Mouse (Mus musculus): ENCODE results near the gene Card9. TPM values are rescaled to one million over a fixed set of nuclear protein-coding genes. Genes with fewer than 3 reads are reported as not detected.
"Not testable (repeated sequence)": the region's sequence is repeated elsewhere in the genome, so short reads cannot be mapped to it uniquely, and the experiment has no call there.

Gene Card9
- total RNA-seq (2014; fragmentation: Nextera tagmentation) (0.72 and 2.9 TPM in 2 replicates), total RNA-seq (2017) (1.7 and 3.2 TPM in 2 replicates)

DNA sequence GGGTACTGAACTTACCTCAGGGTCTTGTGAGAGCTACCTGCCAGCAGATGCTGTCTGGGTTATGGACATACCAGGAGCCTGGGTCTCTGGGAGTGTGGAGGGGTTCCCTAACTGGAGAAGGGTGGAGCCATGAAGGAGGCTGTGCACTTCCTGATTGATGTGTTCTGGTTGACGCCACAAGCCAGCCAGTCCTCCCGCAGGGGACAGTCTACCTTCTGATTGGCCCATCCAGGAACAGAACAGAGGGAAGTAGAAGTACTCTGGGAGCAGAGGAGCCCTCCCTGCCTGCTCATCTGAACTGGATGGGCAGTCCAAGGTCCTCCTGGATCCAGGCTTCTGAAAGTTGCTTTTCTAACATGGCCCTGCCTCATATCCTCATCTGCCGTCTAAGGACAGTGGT is at the start of gene Card9:
Gene Card9 (minus strand): TSS at position 147 of the 400 bp plus-strand sequence.
- ATAC-seq (replicated peaks; ENCODE audit: low FRiP score, low TSS enrichment, poor library complexity, severe bottlenecking) = no peak

DNA sequence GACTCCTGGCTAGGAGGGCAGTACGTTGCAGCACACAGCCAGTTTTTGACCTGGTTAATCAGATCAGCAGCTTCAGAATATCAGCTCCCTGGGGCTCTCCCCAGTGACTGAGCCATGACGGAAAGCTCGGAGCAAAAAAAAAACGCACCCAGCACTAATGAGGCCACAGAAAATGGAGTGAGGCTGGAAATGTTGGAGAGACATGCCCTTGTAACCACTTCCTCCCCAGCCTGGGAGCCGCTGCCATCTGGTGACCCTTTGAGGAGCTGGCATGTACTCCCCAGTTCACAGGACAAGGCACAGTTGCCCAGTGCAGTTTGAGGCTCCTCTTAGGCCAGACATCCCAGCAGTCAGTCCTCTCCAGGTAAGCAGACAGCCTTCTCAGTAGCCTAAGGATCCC is 49.4 kb upstream of the Card9 start:
- no peak for ATAC-seq (replicated peaks; ENCODE audit: low FRiP score, low TSS enrichment, poor library complexity, severe bottlenecking)

DNA sequence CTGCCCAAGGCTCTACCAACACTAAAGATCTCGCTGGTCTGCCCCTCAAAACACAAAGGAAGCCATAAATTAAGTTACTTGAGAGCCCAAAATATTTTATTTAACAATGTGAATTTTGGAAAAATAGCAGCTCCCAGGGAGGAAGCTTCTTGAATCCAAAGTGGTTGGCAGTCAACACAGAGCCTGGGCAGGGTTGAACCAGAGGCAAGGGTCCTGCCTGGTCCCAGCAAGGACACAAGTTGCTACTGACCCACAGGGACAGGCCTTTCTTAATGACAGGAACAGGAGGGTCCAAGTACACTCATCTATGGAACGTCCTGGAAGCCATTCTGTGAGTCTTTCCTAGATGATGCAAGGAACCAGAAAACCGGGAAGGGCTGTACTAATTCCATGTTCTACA is 48.6 kb upstream of the Card9 start:
- ATAC-seq (replicated peaks; ENCODE audit: low FRiP score, low TSS enrichment, poor library complexity, severe bottlenecking) = no peak

DNA sequence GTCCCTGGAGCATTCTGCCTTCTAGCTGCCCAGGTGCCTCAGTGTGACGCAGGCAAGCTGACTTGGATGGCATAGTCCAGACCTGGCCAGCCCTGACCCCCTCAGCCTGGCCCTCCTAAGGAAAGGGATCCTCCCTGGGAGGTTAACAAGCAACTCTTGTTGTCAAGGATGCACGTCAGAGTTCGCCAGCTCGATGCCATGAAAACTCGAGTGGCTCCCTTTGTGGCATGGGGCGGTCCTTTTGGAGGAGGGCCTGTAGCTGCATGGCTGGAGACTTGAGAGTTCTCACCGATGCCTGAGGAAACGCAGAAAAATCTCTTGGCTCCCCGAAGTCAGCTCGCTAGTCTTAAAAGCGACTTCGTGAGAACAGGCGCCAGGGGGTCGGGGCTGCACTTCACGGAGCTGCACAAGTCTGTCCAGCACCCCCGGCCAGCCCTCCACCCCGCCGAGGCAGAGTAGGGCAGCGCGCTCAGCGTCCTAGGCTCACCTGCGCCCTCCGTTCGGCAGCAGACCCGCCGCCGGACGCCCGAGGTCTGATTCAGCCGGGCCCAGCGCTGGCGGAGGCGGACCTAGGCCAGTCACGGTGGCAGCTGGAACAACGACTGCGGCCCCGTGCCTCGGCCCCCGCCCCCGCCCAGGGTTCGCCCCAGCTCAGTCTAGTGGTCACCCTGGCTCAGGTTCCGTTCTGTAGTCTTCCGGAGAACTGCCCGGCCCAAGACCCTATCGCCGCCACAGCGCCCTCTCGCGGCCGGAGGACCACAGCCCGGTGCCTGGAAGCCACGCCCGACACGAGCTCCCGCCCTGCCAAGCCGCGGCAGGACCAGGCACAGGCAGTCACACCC is 48.0 kb upstream of the Card9 start, which contains the start of gene Inpp5e:
Gene Inpp5e (minus strand): TSS at position 689 of the 842 bp plus-strand sequence.
- peak; percentile 90 for ATAC-seq (replicated peaks; ENCODE audit: low FRiP score, low TSS enrichment, poor library complexity, severe bottlenecking)

DNA sequence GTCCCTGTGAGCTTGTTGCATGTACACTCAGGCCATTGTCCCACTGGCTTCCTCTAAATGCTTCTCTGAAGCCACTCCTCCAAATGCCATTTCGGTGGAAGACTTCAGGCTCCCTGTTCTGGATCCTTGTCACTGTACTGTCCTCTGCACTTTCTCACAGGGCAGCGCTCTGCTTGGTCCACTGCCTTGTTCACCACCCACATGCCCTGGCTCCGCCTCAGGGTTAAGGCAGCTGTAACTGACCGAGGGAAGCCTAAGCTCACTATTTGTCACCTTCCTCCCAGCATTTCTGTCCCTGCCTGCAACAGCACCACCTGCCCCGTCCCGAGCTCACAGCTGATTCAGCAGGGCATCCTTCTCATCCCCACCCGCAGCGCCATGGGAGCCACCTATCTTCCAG is 42.6 kb upstream of the Card9 start:
- no peak for ATAC-seq (replicated peaks; ENCODE audit: low FRiP score, low TSS enrichment, poor library complexity, severe bottlenecking)

DNA sequence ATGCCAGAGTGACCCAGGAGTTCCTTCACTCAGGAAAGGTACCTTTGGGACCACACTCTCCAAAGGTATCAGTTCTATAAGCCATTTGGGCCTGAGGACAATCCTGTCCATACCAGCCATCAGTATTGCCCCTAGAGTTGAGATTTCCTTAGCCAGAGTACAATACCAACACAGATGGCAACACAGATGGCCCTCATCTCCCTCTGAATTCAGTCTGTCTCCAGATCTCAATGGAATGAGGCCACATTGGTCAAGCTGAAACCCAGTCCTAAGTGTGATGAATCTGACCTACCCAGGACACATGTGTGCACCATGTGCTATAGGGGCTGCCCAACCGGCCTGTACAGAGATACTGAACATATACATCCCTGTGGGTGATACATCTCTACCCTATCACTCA is 41.5 kb upstream of the Card9 start:
- no peak for ATAC-seq (replicated peaks; ENCODE audit: low FRiP score, low TSS enrichment, poor library complexity, severe bottlenecking)

DNA sequence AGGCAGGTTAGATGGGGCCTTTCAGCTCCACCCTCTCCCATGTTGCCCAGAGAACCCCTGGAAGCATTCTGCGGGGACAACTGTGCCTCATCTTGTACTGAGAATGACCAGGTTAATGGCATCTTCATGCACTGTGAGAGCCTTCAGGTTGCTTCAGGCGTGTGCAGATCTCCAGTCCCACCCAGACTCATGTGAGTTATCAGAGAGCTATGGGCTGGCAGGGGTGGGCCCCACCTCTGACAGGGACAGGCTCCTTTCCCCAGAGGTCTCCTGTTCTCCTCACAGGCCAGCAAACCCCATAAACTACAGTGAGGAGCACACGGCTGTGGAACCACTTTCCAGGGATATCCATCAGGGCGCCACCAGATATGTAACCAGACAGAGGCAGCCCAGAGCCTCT is 40.3 kb upstream of the Card9 start:
- no peak for ATAC-seq (replicated peaks; ENCODE audit: low FRiP score, low TSS enrichment, poor library complexity, severe bottlenecking)

DNA sequence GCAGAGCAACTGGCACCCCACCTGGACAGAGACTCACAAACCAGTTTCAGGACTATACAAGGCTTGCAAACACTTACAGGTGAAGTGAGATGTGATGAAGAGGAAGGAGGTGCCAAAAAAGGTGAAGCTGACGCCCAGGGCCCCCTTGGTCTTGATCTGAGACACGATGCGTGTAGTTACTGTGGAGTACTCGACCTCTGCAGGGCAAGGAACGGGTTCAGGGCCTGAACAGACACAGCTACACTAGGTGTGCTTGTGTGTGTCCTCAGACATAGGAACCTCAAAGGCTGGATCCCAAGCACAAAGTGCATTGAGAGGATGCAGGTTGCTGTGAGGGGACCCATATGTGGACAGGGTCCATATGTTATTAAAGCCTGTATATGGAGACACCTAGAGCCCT is 39.6 kb upstream of the Card9 start:
- ATAC-seq (replicated peaks; ENCODE audit: low FRiP score, low TSS enrichment, poor library complexity, severe bottlenecking) = no peak

DNA sequence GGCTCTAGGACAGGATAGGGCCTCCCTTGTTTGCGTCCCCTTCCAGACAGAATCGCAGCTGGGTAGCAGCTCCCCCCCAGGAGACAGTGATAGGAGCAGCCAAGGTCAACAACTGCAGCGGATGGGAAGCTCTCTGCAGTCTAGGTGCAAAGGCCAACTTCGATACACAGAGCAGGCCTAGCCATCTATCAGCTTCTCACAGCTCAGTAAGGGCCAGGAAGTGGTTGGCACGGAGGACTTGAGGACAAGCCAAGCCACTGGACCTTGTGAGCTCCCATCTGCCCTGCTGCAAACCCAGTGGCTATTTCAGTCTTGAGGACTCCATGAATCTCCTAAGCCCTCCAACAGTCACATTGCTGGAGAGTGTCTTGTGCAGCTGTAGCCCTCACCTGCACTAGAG is 38.9 kb upstream of the Card9 start:
- no peak for ATAC-seq (replicated peaks; ENCODE audit: low FRiP score, low TSS enrichment, poor library complexity, severe bottlenecking)

DNA sequence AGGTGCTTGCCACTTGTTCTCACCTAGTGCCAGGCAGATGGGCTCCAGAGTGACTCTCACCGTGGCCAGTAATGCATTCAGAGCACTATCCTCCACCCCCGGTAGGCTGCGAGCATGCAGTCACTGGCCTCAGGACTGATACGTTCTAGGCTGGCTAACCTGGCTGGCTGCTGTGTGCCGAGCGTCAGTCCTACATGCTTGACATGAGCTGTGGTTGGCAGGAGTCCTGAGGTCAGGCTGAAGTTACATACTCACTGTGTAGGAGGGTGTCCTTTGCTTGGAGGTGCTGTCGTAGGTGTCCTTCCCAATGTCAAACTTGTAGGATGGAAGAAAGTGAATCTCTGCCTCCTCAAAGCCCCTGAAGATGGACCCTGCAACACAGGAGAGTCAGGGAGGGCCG is 38.3 kb upstream of the Card9 start:
- ATAC-seq (replicated peaks; ENCODE audit: low FRiP score, low TSS enrichment, poor library complexity, severe bottlenecking) = no peak

DNA sequence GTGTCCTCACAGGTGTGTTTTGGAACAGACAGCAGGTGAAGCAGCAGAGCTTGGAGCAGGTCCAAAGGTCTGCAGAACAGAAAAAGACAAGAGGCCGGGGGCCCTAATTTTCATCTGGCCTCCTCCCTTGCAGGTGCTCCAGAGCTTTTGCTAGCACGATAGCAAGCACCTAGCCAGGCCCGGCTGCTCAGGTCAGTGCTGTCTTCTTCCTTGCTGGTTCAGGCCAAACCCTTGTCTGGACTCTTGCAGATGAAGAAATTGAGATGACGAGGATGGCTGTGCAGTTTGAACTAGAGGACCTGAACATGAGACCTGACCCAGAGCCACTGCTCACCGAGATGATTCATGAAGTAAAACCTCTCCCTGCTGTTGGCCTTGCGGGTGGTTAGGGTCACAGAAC is 30.9 kb upstream of the Card9 start:
- ATAC-seq (replicated peaks; ENCODE audit: low FRiP score, low TSS enrichment, poor library complexity, severe bottlenecking) = no peak

DNA sequence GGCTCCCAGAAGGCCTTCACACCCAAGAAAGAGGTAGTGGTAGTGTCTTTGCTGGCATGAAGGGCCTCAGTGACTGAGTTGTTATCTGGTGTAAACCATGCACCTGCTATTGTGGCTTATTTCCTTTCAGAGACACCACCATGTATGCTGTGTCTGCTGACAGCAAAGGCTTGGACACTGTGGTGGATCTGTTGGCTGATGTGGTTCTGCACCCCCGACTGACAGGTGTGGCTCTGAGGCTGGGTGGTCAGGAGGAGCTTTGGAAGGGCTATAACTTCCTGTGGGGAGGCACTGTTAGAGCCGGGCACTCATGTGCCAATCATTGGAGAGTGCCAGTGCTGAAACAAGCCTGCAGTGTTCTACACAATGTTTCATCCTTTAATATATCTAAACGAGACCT is 30.2 kb upstream of the Card9 start:
- ATAC-seq (replicated peaks; ENCODE audit: low FRiP score, low TSS enrichment, poor library complexity, severe bottlenecking) = no peak

DNA sequence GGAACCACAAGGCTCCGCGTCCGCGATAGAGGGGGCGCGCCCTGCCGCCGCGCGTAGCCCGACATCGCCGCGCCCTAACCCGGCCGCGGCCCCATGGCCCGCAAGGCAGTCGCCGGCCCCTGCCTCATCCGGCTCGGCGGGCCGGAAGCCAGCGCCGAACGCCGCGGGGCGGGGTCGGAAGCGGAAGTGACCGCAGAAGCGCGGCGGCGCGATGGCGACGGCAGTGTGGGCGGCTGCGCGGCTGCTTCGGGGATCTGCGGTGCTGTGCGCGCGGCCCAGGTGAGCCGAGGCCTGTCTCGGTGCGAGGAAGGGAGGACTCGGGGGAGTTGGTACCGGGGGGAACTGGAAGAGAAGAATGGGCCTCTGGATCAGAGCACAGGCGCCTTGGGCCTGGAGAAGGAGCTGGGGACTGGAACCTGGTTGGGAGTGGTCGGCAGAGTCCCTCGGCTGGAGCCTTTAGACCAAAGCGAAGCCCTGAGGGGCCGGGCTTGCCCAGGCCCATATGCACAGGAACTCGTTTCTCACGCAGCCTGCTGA is 28.5 kb upstream of the Card9 start, which contains the start of the genes Entr1 and Pmpca:
Gene Entr1 (minus strand): TSS at position 163 of the 537 bp plus-strand sequence.
Gene Pmpca (plus strand): TSS at position 186 of the 537 bp plus-strand sequence.
- ATAC-seq (replicated peaks; ENCODE audit: low FRiP score, low TSS enrichment, poor library complexity, severe bottlenecking) = peak; percentile 76

DNA sequence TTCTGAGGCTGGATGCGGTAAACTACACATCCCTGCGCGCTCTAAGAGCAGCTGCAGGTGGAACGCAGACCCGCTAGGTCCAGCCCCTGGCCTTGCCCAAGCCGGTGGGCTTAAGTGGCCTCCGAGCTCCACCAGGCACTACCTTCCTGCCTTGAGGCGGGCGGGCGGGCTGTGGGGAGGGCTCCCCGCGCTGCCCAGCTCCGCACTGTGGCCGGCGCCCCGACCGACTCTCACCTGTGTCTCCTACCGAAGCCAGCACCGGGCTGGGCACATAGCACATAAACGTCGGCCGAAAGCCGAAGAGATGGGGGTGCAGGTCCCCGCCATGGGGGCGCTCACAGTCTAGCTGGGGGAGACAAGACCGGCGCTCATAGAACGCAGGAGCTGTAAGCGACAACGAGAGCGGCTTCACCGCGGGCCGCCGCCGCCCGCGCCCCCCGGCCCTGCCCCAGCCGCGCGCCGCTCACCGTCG is 28.0 kb upstream of the Card9 start:
- peak; percentile 18; the same call in 1 of the 2 replicates for ATAC-seq (replicated peaks; ENCODE audit: low FRiP score, low TSS enrichment, poor library complexity, severe bottlenecking)

DNA sequence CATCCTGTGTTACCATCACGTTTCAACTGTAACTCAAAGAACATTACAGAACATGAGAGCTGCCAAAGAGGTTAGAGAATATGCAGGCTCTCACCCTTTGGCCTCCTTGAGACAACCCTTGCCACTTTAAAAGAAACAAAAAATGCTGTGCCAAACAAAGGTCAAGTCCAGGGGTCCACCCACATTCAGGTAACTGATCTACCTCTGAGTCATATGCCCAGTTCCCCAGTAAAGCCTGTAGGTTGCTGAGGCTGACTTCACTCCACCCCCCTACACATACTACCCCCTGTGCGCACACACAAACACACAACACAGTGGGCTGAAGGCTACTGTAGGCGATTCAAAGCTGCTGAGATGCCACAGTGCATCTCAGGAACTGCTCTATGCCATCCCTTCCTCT is 27.0 kb upstream of the Card9 start:
- ATAC-seq (replicated peaks; ENCODE audit: low FRiP score, low TSS enrichment, poor library complexity, severe bottlenecking) = no peak

DNA sequence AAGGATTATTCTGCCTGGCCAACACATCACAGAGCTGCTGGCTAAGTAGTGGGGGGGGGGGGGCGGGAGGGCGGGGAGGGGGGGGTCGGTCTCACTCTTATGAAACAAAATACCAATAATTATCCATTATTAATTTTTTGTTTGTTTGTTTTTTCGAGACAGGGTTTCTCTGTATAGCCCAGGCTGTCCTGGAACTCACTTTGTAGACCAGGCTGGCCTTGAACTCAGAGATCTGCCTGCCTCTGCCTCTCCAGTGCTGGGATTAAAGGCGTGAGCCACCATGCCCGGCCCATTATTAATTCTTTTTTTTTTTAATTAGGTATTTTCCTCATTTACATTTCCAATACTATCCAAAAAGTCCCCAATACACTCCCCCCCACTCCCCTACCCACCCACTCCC is 20.2 kb upstream of the Card9 start:
- not testable (repeated sequence) for ATAC-seq (replicated peaks; ENCODE audit: low FRiP score, low TSS enrichment, poor library complexity, severe bottlenecking)

DNA sequence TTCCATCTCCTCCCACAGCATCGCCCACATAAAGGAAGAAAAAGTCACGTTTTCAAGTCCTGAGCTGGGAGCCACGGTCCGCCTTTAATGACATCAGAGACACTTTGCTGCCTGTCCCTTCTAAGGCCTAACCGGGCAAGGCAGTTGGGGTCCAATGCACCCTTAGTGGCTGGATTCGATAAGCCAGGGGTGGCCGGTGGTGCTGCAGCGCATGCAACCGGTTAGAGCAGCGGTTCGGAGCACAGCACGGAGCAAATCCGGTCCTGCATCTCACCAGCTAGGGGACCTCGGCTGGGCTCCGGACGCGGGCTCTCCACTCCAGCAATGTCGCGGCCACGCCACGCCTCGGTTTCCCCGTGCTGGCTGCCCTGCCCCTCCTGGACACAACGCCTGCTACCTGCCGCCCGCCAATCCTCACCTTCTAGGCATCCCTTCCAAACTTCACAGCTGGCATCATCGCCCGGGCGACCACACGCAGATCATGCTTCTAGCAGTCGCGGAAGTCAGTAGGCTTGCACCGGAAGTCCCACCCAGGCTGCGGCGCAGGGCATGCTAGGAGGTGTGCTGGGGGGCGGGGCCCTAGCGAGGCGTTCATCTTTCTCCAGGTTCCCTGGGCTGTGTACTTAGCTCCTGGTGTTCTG is 19.5 kb upstream of the Card9 start, which contains the start of gene Snapc4:
Gene Snapc4 (minus strand): TSS at position 523 of the 641 bp plus-strand sequence.
- ATAC-seq (replicated peaks; ENCODE audit: low FRiP score, low TSS enrichment, poor library complexity, severe bottlenecking) = peak; percentile 95

DNA sequence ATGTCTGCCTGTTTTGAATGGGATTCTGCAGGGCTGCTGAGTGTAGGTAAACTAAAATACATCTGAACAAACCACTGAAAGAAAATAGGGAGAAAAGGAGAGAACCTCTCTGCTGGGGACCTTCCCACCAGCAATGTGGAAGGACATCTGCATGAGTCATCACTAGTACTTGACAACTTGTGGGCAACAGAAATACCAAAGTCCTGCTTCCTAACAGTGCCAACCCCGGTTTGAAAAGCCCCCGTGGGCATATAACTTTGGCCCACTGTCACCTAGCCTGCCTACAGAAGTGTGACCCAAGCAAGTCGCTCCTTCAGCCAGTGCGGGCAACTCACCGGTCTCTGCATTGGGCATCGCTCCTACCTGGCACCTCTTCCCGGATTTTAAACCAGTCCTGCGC is 11.7 kb upstream of the Card9 start:
- ATAC-seq (replicated peaks; ENCODE audit: low FRiP score, low TSS enrichment, poor library complexity, severe bottlenecking) = no peak

DNA sequence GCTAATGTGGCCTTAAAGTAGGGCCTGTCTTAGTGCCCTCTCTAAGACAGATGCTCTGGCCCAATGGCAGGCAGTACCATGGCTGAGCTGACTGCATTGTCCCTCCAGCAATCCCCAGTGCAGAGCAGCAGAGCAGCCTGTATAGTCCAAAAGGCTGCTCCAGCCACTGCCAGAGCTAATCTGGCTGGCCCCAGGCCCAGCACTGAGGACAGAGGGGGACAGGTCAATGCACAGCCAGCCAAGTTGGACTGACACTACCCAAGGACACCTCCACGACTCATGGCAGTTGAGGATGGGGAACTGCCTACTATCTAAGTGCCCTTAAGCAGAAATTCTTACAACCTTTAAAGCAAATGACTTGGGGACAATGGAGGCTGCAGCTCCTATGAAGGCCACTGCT is 7.9 kb upstream of the Card9 start:
- ATAC-seq (replicated peaks; ENCODE audit: low FRiP score, low TSS enrichment, poor library complexity, severe bottlenecking) = no peak

DNA sequence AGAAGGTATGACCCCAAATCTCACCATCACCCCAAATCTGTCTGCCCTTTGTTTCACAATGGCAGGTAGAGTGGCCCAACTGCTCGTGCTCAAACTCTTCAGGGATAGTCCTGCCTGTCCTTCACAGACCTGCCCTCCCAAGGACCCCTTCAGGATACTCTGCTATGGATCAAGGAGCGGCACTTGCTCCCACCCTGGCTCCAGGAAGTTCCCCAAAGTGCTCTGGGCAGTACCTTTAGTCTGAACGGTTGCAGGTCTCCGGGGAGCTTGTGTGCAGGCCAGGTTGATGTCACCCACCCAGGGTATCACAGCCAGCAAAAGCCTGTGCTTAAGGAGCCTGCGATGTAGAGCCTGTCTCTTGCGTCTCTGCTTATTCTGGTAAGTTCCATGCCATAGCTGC is 7.2 kb upstream of the Card9 start:
- no peak for ATAC-seq (replicated peaks; ENCODE audit: low FRiP score, low TSS enrichment, poor library complexity, severe bottlenecking)
